Mouse (Mus musculus): Measurements from ENCODE around the gene Zfp819. TPM values are rescaled to one million over a fixed set of nuclear protein-coding genes. Genes with fewer than 3 reads are reported as not detected.

The Zfp819 gene
- total and polyA plus RNA-seq, 2 experiments from 2014 or later: 0.49 to 1.3 TPM

GRCm38 (mm10) chr7:43634500-43634899 lies 27.5 kb downstream of the Zfp819 start, which contains the start of gene Ceacam18:
TSS of gene Ceacam18 (plus strand) at chr7:43634707.
- Histone ChIP-seq H3K36me3 (ENCODE audit: insufficient read depth, low read length) (no peaks in the 10 kb centered on the region), H3K9me3 (ENCODE audit: low read length) (no peaks in the 10 kb centered on the region), H3K4me3 (ENCODE audit: low read depth, low read length) (no peak within 1 kb of the TSS), H3K27me3 (ENCODE audit: insufficient read depth, low read length) (no peaks in the 10 kb centered on the region), H3K4me2 (ENCODE audit: low read depth, low read length, poor library complexity, severe bottlenecking) (no peak within 1 kb of the TSS), H3K9ac (replicated peaks; ENCODE audit: low read length, poor library complexity, severe bottlenecking) (no peak within 1 kb of the TSS), H3K4me1 (ENCODE audit: insufficient read depth, low read length) (no peaks in the 10 kb centered on the region), H3K27ac (ENCODE audit: low read depth, low read length) (no peak within 1 kb of the TSS)
- no peak for TF ChIP-seq CTCF (IDR thresholded peaks at IDR 0.05)
- ATAC-seq (ENCODE audit: low FRiP score): no peak
- WGBS: 80% methylated on average over 6 of the region's 6 CpGs
- DNase-seq (ENCODE audit: low spot score): no peak

GRCm38 (mm10) chr7:43636194-43636593 lies 29.2 kb downstream of the Zfp819 start:
- 60% methylated on average over 2 of the region's 2 CpGs for WGBS
- Histone ChIP-seq H3K9me3 (ENCODE audit: low read length) (no peaks in the 10 kb centered on the region), H3K36me3 (ENCODE audit: insufficient read depth, low read length) (no peaks in the 10 kb centered on the region), H3K4me2 (ENCODE audit: low read depth, low read length, poor library complexity, severe bottlenecking) (no peak overlapping the region), H3K4me3 (ENCODE audit: low read depth, low read length) (no peak overlapping the region), H3K27me3 (ENCODE audit: insufficient read depth, low read length) (no peaks in the 10 kb centered on the region), H3K27ac (ENCODE audit: low read depth, low read length) (no peak overlapping the region), H3K4me1 (ENCODE audit: insufficient read depth, low read length) (no peaks in the 10 kb centered on the region), H3K9ac (replicated peaks; ENCODE audit: low read length, poor library complexity, severe bottlenecking) (no peak overlapping the region)
- ATAC-seq (ENCODE audit: low FRiP score) (no peak), DNase-seq (ENCODE audit: low spot score) (no peak)
- TF ChIP-seq CTCF (IDR thresholded peaks at IDR 0.05): no peak

- Histone ChIP-seq H3K27me3 (ENCODE audit: insufficient read depth, low read length) (no peaks in the 10 kb centered on the region), H3K4me1 (ENCODE audit: insufficient read depth, low read length) (no peaks in the 10 kb centered on the region), H3K4me3 (ENCODE audit: low read depth, low read length) (no peak overlapping the region), H3K4me2 (ENCODE audit: low read depth, low read length, poor library complexity, severe bottlenecking) (no peak overlapping the region), H3K9ac (replicated peaks; ENCODE audit: low read length, poor library complexity, severe bottlenecking) (no peak overlapping the region), H3K36me3 (ENCODE audit: insufficient read depth, low read length) (no peaks in the 10 kb centered on the region), H3K9me3 (ENCODE audit: low read length) (no peaks in the 10 kb centered on the region), H3K27ac (ENCODE audit: low read depth, low read length) (no peak overlapping the region)
- WGBS: 16% methylated on average over 1 of the region's 1 CpGs
- TF ChIP-seq CTCF (IDR thresholded peaks at IDR 0.05): no peak
- DNase-seq (ENCODE audit: low spot score) (no peak), ATAC-seq (ENCODE audit: low FRiP score) (no peak)
Observed at GRCm38 (mm10) chr7:43637118-43637517, 30.1 kb downstream of the Zfp819 start.

- Histone ChIP-seq H3K9ac (replicated peaks; ENCODE audit: low read length, poor library complexity, severe bottlenecking) (no peak overlapping the region), H3K27me3 (ENCODE audit: insufficient read depth, low read length) (no peaks in the 10 kb centered on the region), H3K4me1 (ENCODE audit: insufficient read depth, low read length) (no peaks in the 10 kb centered on the region), H3K27ac (ENCODE audit: low read depth, low read length) (no peak overlapping the region), H3K4me3 (ENCODE audit: low read depth, low read length) (no peak overlapping the region), H3K9me3 (ENCODE audit: low read length) (no peaks in the 10 kb centered on the region), H3K36me3 (ENCODE audit: insufficient read depth, low read length) (no peaks in the 10 kb centered on the region), H3K4me2 (ENCODE audit: low read depth, low read length, poor library complexity, severe bottlenecking) (no peak overlapping the region)
- 86% methylated on average over 5 of the region's 5 CpGs for WGBS
- ATAC-seq (ENCODE audit: low FRiP score) (no peak), DNase-seq (ENCODE audit: low spot score) (no peak)
- no peak for TF ChIP-seq CTCF (IDR thresholded peaks at IDR 0.05)
Observed at GRCm38 (mm10) chr7:43642587-43642986, 35.6 kb downstream of the Zfp819 start.

- 81% methylated on average over 17 of the region's 17 CpGs for WGBS
- Histone ChIP-seq H3K4me3 (ENCODE audit: low read depth, low read length) (no peak overlapping the region), H3K9me3 (ENCODE audit: low read length) (no peaks in the 10 kb centered on the region), H3K4me1 (ENCODE audit: insufficient read depth, low read length) (no peaks in the 10 kb centered on the region), H3K4me2 (ENCODE audit: low read depth, low read length, poor library complexity, severe bottlenecking) (no peak overlapping the region), H3K36me3 (ENCODE audit: insufficient read depth, low read length) (no peaks in the 10 kb centered on the region), H3K27ac (ENCODE audit: low read depth, low read length) (no peak overlapping the region), H3K9ac (replicated peaks; ENCODE audit: low read length, poor library complexity, severe bottlenecking) (no peak overlapping the region), H3K27me3 (ENCODE audit: insufficient read depth, low read length) (no peaks in the 10 kb centered on the region)
- DNase-seq (ENCODE audit: low spot score) (no peak), ATAC-seq (ENCODE audit: low FRiP score) (no peak)
- no peak for TF ChIP-seq CTCF (IDR thresholded peaks at IDR 0.05)
Observed at GRCm38 (mm10) chr7:43643046-43643652, 36.2 kb downstream of the Zfp819 start.

- DNase-seq (ENCODE audit: low spot score) (no peak), ATAC-seq (ENCODE audit: low FRiP score) (no peak)
- H3K4me2 ChIP-seq (ENCODE audit: low read depth, low read length, poor library complexity, severe bottlenecking): no peak overlapping the region
- H3K9ac ChIP-seq (replicated peaks; ENCODE audit: low read length, poor library complexity, severe bottlenecking): no peak overlapping the region
- no peaks in the 10 kb centered on the region for H3K4me1 ChIP-seq (ENCODE audit: insufficient read depth, low read length)
- 88% methylated on average over 6 of the region's 6 CpGs for WGBS
- TF ChIP-seq CTCF (IDR thresholded peaks at IDR 0.05): no peak
- H3K4me3 ChIP-seq (ENCODE audit: low read depth, low read length): no peak overlapping the region
- 0 out of 2 replicates have a peak, but pooled peaks cover 3% of the 10 kb centered on the region for H3K9me3 ChIP-seq (ENCODE audit: low read length)
- H3K36me3 ChIP-seq (ENCODE audit: insufficient read depth, low read length): no peaks in the 10 kb centered on the region
- H3K27me3 ChIP-seq (ENCODE audit: insufficient read depth, low read length): no peaks in the 10 kb centered on the region
- no peak overlapping the region for H3K27ac ChIP-seq (ENCODE audit: low read depth, low read length)
Observed at GRCm38 (mm10) chr7:43652683-43653082, 45.7 kb downstream of the Zfp819 start.

Measured in midbrain, postnatal 0 days (tissue).